Mouse (Mus musculus) bone marrow macrophage, adult 2 months (primary cell): ENCODE measurements at regions not wholly inside any gene's neighbourhood (a gene's known extent, or its start where the extent isn't known, plus 50 kb on each side); places are given as distances from the start of the nearest gene placed in this dataset.

Experiments used
- CTCF ChIP-seq: IDR thresholded peaks from 2 replicates; pipeline ENCODE4 v1.5.1; 2012; ENCODE audit warnings: low read depth, mild to moderate bottlenecking, low read length, moderate library complexity
- POLR2A ChIP-seq: IDR thresholded peaks from 2 replicates; pipeline ENCODE4 v1.6.1; 2012; ENCODE audit warnings: mild to moderate bottlenecking, low read depth, low read length, borderline replicate concordance

DNA sequence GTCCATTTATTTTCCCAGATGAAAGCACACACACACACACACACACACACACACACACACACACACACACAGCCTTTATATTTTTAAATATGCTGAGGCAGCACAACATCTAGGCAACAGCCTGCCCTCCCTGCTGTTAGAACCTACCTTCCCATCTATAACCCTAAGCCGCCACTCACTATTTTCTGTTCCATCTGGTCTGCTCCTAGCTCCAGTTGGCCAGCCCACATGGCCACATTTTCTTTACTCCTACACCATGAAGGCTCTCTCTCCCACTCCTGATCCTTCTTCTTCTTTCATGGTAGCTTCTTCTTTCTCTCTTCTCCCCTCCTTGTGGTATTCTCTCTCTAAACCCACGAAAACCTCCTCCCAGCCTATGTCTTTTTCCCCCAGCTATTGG, 834.6 kb upstream of the Lrrc4c start:
- TF ChIP-seq CTCF (no peak), POLR2A (no peak)
